Mouse (Mus musculus) cerebellum, postnatal 10 days (tissue): ENCODE results near the gene Zfhx3.

ENCODE experiments used
- DNase-seq, 2 experiments: peaks; one replicate each; pipeline ENCODE4 v3.0.0; 2021; ENCODE audit warnings: mixed read lengths in 2 of 2

Zfhx3 gene

GRCm38 (mm10) chr8:108944312-108944711, 1001.9 kb downstream of the Zfhx3 start:
- DNase-seq = no peak

GRCm38 (mm10) chr8:108950311-108950710, 1007.9 kb downstream of the Zfhx3 start:
- DNase-seq = no peak

GRCm38 (mm10) chr8:108951560-108951959, 1009.1 kb downstream of the Zfhx3 start:
- DNase-seq = no peak

GRCm38 (mm10) chr8:108956416-108956815, 1014.0 kb downstream of the Zfhx3 start:
- peak in 1 of 2 experiments; percentile 16 for DNase-seq

- no peak for DNase-seq
Observed at GRCm38 (mm10) chr8:108962516-108962915, 1020.1 kb downstream of the Zfhx3 start.

GRCm38 (mm10) chr8:108963181-108963580, 1020.7 kb downstream of the Zfhx3 start:
- no peak for DNase-seq

- DNase-seq = no peak
Observed at GRCm38 (mm10) chr8:108966041-108966440, 1023.6 kb downstream of the Zfhx3 start.

GRCm38 (mm10) chr8:108973639-108974325, 1031.3 kb downstream of the Zfhx3 start:
- DNase-seq = no peak

GRCm38 (mm10) chr8:108977693-108978361, 1035.4 kb downstream of the Zfhx3 start:
- no peak for DNase-seq

GRCm38 (mm10) chr8:108978362-108978750, 1035.9 kb downstream of the Zfhx3 start:
- no peak for DNase-seq

- no peak for DNase-seq
Observed at GRCm38 (mm10) chr8:108984904-108985303, 1042.5 kb downstream of the Zfhx3 start.

- DNase-seq = no peak
Observed at GRCm38 (mm10) chr8:108989841-108990240, 1047.4 kb downstream of the Zfhx3 start.

- DNase-seq = peak in 1 of 2 experiments; percentile 9
Observed at GRCm38 (mm10) chr8:108990537-108990936, 1048.1 kb downstream of the Zfhx3 start.

GRCm38 (mm10) chr8:108991395-108991794, 1049.0 kb downstream of the Zfhx3 start:
- DNase-seq = no peak

GRCm38 (mm10) chr8:108993718-108994117, 1051.3 kb downstream of the Zfhx3 start:
- DNase-seq = no peak

- DNase-seq = no peak
Observed at GRCm38 (mm10) chr8:108994187-108994586, 1051.7 kb downstream of the Zfhx3 start.

GRCm38 (mm10) chr8:108994880-108995279, 1052.4 kb downstream of the Zfhx3 start:
- no peak for DNase-seq

GRCm38 (mm10) chr8:108997334-108997733, 1054.9 kb downstream of the Zfhx3 start:
- no peak for DNase-seq

GRCm38 (mm10) chr8:108999297-109000249, 1057.1 kb downstream of the Zfhx3 start:
- peak in 1 of 2 experiments; percentile 3 for DNase-seq

GRCm38 (mm10) chr8:109001031-109001430, 1058.6 kb downstream of the Zfhx3 start:
- DNase-seq = peak; percentile 58 to 60

- peak in 1 of 2 experiments; percentile 7 for DNase-seq
Observed at GRCm38 (mm10) chr8:109001923-109002322, 1059.5 kb downstream of the Zfhx3 start.

GRCm38 (mm10) chr8:109006986-109007385, 1064.5 kb downstream of the Zfhx3 start:
- no peak for DNase-seq
